Mouse (Mus musculus) neural tube, embryonic 14.5 days (tissue): ENCODE data around the gene Gm16223. TPM values are rescaled to one million over a fixed set of nuclear protein-coding genes. Genes with fewer than 3 reads are reported as not detected.

Experiments
- ATAC-seq: fragments of 200-750 bp; cut with Nextera tagmentation; 2 replicates; pipeline ENCODE4 v1.8.0; 2017; ENCODE audit warnings: low read depth, mild to moderate bottlenecking, moderate TSS enrichment, moderate library complexity
- H3K27ac ChIP-seq: fragments of 300-500 bp; sonication (generic); 2 replicates; pipeline ENCODE4 v1.5.1; 2014; ENCODE audit warnings: low read depth, mild to moderate bottlenecking, control low read depth, low read length, moderate library complexity, mixed read lengths
- H3K27me3 ChIP-seq: fragments of 300-500 bp; sonication (generic); 2 replicates; pipeline ENCODE4 v1.6.1; 2014; ENCODE audit warnings: low read length; ENCODE audit not compliant: control insufficient read depth, insufficient read depth
- H3K36me3 ChIP-seq: fragments of 300-500 bp; sonication (generic); 2 replicates; pipeline ENCODE4 v1.6.1; 2014; ENCODE audit warnings: low read length, mixed read lengths; ENCODE audit not compliant: control insufficient read depth, insufficient read depth
- H3K4me1 ChIP-seq: fragments of 300-500 bp; sonication (generic); 2 replicates; pipeline ENCODE4 v1.6.1; 2014; ENCODE audit warnings: low read length; ENCODE audit not compliant: control insufficient read depth, insufficient read depth
- H3K4me2 ChIP-seq: fragments of 300-500 bp; sonication (generic); 2 replicates; pipeline ENCODE4 v1.6.1; 2014; ENCODE audit warnings: mild to moderate bottlenecking, low read depth, low read length, control low read depth
- H3K4me3 ChIP-seq: fragments of 300-500 bp; sonication (generic); 2 replicates; pipeline ENCODE4 v1.5.1; 2014; ENCODE audit warnings: low read depth, low read length, control low read depth, mixed read lengths
- H3K9ac ChIP-seq: fragments of 300-500 bp; sonication (generic); replicated peaks from 2 replicates; pipeline ENCODE4 v1.6.1; 2014; ENCODE audit warnings: low read depth, mild to moderate bottlenecking, control low read depth, low read length, mixed read lengths
- H3K9me3 ChIP-seq: fragments of 300-500 bp; sonication (generic); 2 replicates; pipeline ENCODE4 v1.6.1; 2016; ENCODE audit warnings: low read length; ENCODE audit not compliant: control insufficient read depth
- WGBS: fragments of 180-500 bp; shearing (Covaris S2); extraction: QIAGEN DNeasy Blood & Tissue Kit; methylation state at CpG from one replicate; pipeline ENCODE4 v1.1.7; 2014; 5-methylcytosine and 5-hydroxymethylcytosine counted together
- polyA plus RNA-seq: library from polyadenylated mRNA; unstranded; fragments of >200 nt; fragmentation: Nextera tagmentation; extraction: Ambion mirVana; gene quantifications from 2 replicates; pipeline ENCODE4 v1.2.1, GENCODE M21; 2014

The Gm16223 gene
- polyA plus RNA-seq: 0.11 TPM in 1 of 2 replicates, not detected in the other

DNA sequence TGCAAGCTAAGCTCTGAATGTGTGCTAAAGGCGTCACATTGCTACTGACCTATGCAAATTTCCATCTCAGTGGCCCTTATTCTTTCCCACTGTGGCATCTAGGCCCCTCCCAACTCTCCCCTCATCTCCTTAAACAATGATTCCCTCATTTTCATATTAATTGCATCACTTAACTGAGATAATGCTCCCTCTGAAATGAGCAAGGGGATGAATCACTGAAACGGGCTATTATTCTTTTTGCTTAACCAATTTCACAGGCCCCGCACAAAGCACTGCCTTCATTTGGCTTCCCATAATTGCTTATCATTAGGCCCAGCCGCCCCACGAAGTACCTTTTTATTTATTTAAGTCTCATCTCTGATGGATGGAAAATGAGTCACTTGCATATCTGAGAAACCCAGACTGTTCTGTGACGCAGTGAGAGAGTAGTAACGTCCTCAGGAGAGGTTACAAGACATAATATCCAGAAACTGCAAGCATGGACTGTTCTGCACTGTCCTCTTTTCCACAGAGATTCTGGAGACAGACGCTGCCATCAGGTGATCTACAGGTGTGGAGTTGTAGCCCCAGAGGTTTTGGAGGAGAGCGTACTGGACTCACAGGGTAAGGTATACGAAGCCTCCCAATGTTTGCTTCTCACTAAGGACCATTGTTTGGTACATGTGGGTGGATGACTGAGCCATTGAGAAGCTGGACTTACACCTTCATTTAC is at the start of gene Gm16223:
Gene Gm16223, plus strand, starts transcription at position 485 of the 712 bp plus-strand sequence.
- Histone ChIP-seq H3K27ac (peak within 1 kb of the TSS; percentile 23; the same call in 1 of the 2 replicates), H3K36me3 (no peaks in the 10 kb centered on the region), H3K4me2 (no peak within 1 kb of the TSS), H3K27me3 (no peaks in the 10 kb centered on the region), H3K4me3 (no peak within 1 kb of the TSS), H3K9ac (no peak within 1 kb of the TSS), H3K9me3 (no peaks in the 10 kb centered on the region), H3K4me1 (no peaks in the 10 kb centered on the region)
- WGBS: 47% methylated on average over 10 of the region's 10 CpGs
- peak; percentile 85 for ATAC-seq

DNA sequence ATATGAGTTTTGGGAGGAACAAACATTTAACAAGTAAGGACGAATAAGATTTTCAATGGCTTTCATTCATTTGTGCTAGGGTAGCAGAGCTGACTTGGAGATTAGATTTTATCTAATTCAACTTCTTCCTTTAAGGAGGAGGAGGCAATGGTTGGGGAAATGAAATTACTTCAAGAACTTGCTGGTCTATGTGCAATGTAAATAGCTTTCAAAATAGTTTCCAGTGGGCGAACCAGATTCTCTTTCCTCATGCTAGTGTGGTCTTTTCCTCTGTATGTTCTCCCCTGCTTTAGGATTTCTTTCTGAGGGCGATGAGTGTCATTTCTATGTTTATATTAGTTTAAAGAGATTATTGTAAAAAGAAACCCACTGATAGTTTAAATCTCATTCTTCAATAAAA is 45.7 kb upstream of the Gm16223 start:
- no peak for ATAC-seq
- H3K27me3 ChIP-seq: no peaks in the 10 kb centered on the region
- no peak overlapping the region for H3K4me3 ChIP-seq
- H3K9me3 ChIP-seq: no peaks in the 10 kb centered on the region
- H3K4me1 ChIP-seq: no peaks in the 10 kb centered on the region
- H3K9ac ChIP-seq: no peak overlapping the region
- H3K27ac ChIP-seq: no peak overlapping the region
- no peaks in the 10 kb centered on the region for H3K36me3 ChIP-seq
- no peak overlapping the region for H3K4me2 ChIP-seq
- 86% methylated on average over 3 of the region's 3 CpGs for WGBS

DNA sequence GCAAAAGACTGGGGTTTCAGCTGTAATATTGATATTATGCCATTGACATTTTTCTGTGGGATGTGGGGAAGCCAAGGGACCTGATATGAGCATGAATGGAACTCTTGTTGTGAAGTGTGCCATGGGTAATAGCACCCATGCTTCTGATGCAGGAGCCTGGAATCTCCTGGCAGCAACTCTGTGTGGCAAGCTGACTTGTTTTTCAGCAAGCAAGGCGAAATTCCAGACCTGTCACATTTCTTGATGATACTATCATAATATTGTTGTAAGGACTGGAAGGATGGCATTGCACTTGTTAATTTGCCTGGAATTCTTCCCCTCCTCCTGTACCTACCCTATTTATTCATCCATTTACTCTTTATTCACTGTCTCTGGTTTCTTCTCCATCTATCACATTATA is 44.2 kb upstream of the Gm16223 start:
- H3K36me3 ChIP-seq: no peaks in the 10 kb centered on the region
- H3K4me1 ChIP-seq: no peaks in the 10 kb centered on the region
- no peaks in the 10 kb centered on the region for H3K27me3 ChIP-seq
- no peak overlapping the region for H3K9ac ChIP-seq
- no peaks in the 10 kb centered on the region for H3K9me3 ChIP-seq
- no peak overlapping the region for H3K27ac ChIP-seq
- no peak overlapping the region for H3K4me2 ChIP-seq
- H3K4me3 ChIP-seq: no peak overlapping the region
- ATAC-seq: no peak
- WGBS: 88% methylated on average over 1 of the region's 1 CpGs

DNA sequence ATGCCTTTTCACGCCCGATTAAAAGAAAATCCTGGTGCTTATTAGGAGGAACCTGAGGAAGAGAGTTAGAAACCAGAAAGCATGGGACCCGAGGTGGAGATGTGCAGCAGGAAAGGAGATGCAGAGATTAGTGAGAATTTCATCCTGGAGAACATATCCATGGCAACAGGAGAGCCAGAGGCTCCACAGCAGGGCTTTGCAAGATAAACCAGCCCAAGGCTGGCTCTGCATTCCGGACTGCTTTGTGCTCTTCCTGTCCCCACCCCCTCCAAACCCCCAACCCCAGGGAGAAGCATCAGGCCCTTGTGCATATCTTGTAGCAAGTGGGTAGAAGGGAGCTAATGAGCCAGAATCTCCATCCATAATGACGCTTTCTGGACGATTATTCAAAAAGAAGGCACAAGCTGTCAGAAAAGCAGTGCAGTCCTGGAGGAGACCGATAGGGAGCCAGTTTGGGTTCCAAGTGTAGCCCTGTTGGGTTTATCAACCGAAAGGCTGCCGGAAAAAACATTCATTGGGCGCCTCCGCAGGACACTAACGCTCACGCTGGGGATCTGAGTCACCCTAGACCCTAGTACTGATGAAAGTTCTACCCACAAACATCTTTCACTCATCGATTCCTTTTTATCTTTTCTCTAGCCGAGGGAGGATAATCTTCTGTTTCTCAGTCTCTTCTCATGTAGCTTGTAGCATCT is 31.2 kb upstream of the Gm16223 start:
- Histone ChIP-seq H3K4me3 (no peak overlapping the region), H3K9ac (no peak overlapping the region), H3K27ac (no peak overlapping the region), H3K36me3 (no peaks in the 10 kb centered on the region), H3K27me3 (no peaks in the 10 kb centered on the region), H3K4me1 (no peaks in the 10 kb centered on the region), H3K4me2 (no peak overlapping the region), H3K9me3 (no peaks in the 10 kb centered on the region)
- 67% methylated on average over 15 of the region's 15 CpGs for WGBS
- ATAC-seq: no peak

DNA sequence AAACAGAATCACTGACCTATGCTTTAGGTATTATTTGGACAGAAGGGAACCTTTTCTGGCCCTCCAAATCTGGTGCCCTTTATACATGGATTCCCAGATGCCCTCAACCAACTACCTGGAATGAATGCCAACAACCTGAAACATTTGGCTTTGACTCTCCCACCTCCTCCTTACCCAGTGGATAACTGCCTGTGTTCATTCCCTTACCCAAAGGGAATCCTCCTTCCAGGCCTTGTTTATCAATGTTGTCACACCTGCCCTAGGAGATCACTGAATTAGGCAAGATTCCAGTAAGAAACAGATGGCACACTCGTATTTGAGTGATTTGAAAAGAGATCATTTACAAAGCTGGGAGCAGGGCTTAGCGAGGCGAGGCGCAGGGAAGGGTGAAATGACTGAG is 13.1 kb upstream of the Gm16223 start:
- no peak; the same call in 1 of the 2 replicates for ATAC-seq
- WGBS: 57% methylated on average over 4 of the region's 4 CpGs

DNA sequence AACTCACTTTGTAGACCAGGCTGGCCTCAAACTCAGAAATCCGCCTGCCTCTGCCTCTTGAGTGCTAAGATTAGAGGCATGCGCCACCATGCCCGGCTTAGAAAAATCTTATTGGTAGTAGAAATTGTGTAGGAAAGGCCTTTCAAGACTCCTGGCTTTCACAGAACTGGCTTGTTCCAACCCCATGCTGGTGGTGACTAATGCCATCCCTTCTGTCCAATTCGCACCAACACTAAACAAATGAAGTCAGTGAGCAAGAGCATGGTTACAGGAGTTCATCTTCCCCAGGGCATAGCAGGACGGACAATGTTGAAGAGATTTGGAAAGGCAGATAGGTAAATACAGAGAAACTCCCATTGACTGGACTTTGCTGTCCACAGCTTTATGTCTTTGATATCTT is 12.6 kb upstream of the Gm16223 start:
- no peaks in the 10 kb centered on the region for H3K9me3 ChIP-seq
- no peaks in the 10 kb centered on the region for H3K36me3 ChIP-seq
- ATAC-seq: no peak
- no peak overlapping the region for H3K4me3 ChIP-seq
- no peak overlapping the region for H3K9ac ChIP-seq
- H3K27ac ChIP-seq: no peak overlapping the region
- no peaks in the 10 kb centered on the region for H3K27me3 ChIP-seq
- 93% methylated on average over 5 of the region's 5 CpGs for WGBS
- H3K4me1 ChIP-seq: no peaks in the 10 kb centered on the region
- H3K4me2 ChIP-seq: no peak overlapping the region

More for the DNA sequence above, 13.1 kb upstream of the Gm16223 start:
- no peaks in the 10 kb centered on the region for H3K27me3 ChIP-seq
- no peaks in the 10 kb centered on the region for H3K36me3 ChIP-seq
- H3K9ac ChIP-seq: no peak overlapping the region
- no peaks in the 10 kb centered on the region for H3K4me1 ChIP-seq
- no peaks in the 10 kb centered on the region for H3K9me3 ChIP-seq
- H3K4me3 ChIP-seq: no peak overlapping the region
- no peak overlapping the region for H3K27ac ChIP-seq
- H3K4me2 ChIP-seq: no peak overlapping the region

DNA sequence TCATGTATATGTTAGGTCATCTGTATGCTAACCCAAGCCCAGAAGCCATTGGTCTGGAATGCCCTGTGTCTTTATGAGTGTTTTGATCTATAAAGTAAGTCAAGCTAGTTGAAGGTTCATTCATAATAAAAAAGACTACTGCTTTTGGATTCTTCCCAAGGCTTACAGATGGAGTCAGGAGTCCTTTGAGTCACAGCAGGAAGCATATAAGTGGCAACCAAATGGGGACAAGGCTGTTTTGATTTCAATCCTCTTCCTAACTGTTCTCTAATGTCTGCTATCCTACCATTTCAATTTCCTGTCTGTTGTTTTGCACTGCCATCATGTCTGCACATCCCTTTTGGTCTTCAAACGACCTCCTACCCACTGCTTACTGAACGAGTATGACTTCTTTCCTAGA is 2.7 kb upstream of the Gm16223 start:
- H3K9me3 ChIP-seq: no peaks in the 10 kb centered on the region
- H3K27ac ChIP-seq: no peak overlapping the region
- no peaks in the 10 kb centered on the region for H3K27me3 ChIP-seq
- ATAC-seq: no peak
- no peaks in the 10 kb centered on the region for H3K4me1 ChIP-seq
- no peak overlapping the region for H3K4me2 ChIP-seq
- H3K36me3 ChIP-seq: no peaks in the 10 kb centered on the region
- no peak overlapping the region for H3K9ac ChIP-seq
- WGBS: 60% methylated on average over 2 of the region's 2 CpGs
- H3K4me3 ChIP-seq: no peak overlapping the region

DNA sequence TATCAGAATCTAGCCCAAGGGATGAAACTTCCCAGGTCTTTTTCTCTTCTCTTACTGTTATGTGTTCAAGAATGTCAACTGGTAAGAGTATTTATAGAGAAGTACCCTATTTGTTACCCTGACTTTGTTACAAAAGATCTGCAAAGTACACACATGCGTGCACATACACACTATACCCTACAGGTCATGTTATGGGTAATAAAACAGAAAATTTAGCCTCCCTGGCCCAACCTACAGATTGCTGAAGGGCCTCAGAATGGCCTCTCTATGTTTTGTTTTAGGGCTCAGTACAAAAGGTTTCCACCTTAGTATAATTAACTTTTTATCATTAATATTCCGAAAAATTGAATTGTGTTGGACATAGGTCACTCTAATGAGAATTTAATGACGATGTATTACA is 685 bp upstream of the Gm16223 start:
- Histone ChIP-seq H3K27me3 (no peaks in the 10 kb centered on the region), H3K9ac (no peak overlapping the region), H3K9me3 (no peaks in the 10 kb centered on the region), H3K36me3 (no peaks in the 10 kb centered on the region), H3K4me2 (no peak overlapping the region), H3K4me1 (no peaks in the 10 kb centered on the region), H3K27ac (no peak overlapping the region), H3K4me3 (no peak overlapping the region)
- ATAC-seq: peak; percentile 54; the same call in 1 of the 2 replicates
- WGBS: 61% methylated on average over 3 of the region's 3 CpGs

DNA sequence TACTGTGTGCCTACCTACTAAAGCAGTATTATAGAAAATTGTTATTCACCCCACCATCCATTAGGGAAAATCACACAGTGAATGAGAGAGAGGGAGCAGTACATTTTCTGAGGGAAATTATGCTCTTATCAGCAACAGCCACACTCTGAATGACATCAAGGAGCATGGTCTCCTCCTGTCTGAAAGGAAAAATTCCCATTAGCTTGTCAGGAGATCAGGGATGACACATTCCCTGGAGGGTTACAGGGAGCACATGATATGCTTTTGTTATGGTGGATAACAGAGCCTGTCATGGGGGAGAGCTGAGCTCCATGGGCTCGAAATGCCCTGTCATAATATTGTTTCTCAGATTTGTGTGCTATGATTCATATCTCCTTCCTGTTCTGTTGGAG is 424 bp downstream of the Gm16223 start:
- H3K4me2 ChIP-seq: no peak overlapping the region
- ATAC-seq: peak; percentile 28; the same call in 1 of the 2 replicates
- H3K4me3 ChIP-seq: no peak overlapping the region
- H3K27ac ChIP-seq: no peak overlapping the region; the same call in 1 of the 2 replicates
- H3K27me3 ChIP-seq: no peaks in the 10 kb centered on the region
- WGBS: 71% methylated on average over 1 of the region's 1 CpGs
- no peaks in the 10 kb centered on the region for H3K4me1 ChIP-seq
- H3K36me3 ChIP-seq: no peaks in the 10 kb centered on the region
- H3K9ac ChIP-seq: no peak overlapping the region
- H3K9me3 ChIP-seq: no peaks in the 10 kb centered on the region
